Mouse (Mus musculus): ENCODE measurements around the gene Kcnh1.

Kcnh1 gene

DNA sequence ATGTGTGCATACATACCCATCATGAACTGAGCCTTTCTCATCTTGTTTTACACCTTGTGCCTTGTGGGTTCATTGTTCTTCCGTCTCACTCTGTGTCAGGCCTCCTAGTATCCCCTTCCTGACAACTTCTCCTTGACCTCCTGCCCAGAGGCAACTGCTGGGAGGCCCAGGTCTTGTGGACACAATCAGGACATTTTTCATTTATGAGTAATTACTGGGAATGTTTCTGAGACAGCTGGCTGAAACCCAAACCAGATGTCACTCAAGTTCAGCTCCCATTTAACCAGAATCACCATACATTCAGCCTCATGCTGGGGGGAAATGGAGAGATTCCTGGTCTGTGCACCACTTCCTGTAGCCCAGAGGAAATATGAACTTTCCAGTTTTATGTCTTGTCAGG lies 263.9 kb downstream of the Kcnh1 start:
- intact Hi-C loops (cut with DNase I) = no loop called here

- intact Hi-C loops (cut with DNase I) = no loop called here
Observed at GRCm38 (mm10) chr1:192454981-192455380, 264.4 kb downstream of the Kcnh1 start.

- intact Hi-C loops (cut with DNase I) = no loop called here
Observed at GRCm38 (mm10) chr1:192457037-192457436, 266.5 kb downstream of the Kcnh1 start.

- intact Hi-C loops (cut with DNase I) = no loop called here
Observed at GRCm38 (mm10) chr1:192457526-192458206, 267.1 kb downstream of the Kcnh1 start.

- intact Hi-C loops (cut with DNase I) = no loop called here
Observed at GRCm38 (mm10) chr1:192463732-192464131, 273.2 kb downstream of the Kcnh1 start.

DNA sequence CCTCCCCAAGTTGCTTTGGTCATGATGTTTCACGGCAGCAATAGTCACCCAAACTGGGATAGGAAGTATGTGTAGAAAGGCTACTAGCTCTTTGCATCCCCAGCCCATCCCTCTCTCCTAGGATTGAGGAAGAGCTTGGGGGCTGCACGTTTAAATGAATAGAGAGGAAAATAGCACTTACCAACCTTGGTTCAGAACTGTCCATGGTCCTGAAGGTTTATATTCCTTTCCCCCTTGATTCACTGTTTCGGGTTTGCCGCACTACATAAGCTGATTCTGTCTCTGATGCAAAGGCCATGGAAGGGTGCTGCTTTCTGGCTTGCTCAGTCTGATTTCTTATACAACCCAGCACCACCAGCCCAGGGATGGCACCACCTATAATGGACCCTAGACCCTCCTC lies 281.8 kb downstream of the Kcnh1 start:
- intact Hi-C loops (cut with DNase I) = no loop called here

GRCm38 (mm10) chr1:192473134-192473533 lies 282.6 kb downstream of the Kcnh1 start:
- intact Hi-C loops (cut with DNase I) = no loop called here

- intact Hi-C loops (cut with DNase I) = no loop called here
Observed at GRCm38 (mm10) chr1:192476704-192477103, 286.1 kb downstream of the Kcnh1 start.

DNA sequence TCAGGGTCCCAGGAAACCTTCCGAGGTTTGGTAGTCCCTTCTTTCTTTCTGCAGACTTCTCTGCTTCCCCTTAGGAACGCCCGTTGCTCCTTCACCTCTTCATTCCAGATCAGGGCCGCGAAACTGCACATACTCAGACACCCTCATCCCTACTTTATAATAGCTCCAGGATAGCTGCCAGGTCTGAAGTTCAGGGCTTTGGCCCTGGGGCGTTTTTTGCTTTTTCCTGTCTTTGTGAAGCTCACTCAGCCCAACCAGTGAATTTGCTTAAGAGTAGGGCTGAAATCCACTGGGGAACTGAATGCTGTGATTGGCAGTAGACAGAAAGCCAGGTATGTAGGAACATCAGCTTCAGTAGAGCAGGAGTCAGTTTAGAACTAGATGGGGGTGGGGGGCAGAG lies 287.0 kb downstream of the Kcnh1 start:
- intact Hi-C loops (cut with DNase I) = no loop called here

- intact Hi-C loops (cut with DNase I) = no loop called here
Observed at GRCm38 (mm10) chr1:192478176-192478575, 287.6 kb downstream of the Kcnh1 start.

DNA sequence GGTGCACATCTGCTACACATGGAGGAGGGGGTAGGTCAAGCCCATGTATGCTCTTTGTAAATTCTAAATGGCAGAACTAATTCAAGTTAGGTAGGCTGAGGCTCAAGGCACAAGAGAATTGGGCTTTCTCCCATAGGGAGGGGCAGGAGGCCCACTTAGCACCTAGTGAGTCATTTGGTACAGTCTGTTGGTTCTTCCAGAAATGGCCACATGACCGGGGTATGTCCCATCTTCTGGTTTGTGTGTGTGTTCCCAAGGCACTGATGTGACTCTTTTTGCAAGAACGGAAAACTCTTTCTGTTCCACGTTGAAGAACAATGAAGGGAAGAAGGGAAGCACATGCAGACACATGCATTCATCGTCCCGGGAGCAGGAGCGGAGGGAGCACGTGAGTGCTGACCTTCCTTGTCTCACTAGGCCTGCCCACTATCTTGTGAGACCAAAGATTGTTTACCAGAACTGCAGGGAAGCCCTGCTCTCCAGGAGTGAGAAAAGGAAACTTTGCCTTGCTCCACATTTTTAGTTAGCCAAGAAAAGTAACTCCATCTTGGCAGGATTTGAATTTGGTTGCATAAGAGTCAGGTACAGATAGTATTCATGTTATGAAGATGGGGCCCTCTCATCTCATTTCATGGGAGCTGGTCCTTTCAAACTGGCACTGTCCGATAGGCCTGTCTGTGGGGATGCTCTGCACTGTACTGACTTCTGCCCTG lies 289.7 kb downstream of the Kcnh1 start:
- intact Hi-C loops (cut with DNase I) = no loop called here

- intact Hi-C loops (cut with DNase I) = no loop called here
Observed at GRCm38 (mm10) chr1:192481446-192481845, 290.9 kb downstream of the Kcnh1 start.

GRCm38 (mm10) chr1:192485030-192485429 lies 294.5 kb downstream of the Kcnh1 start:
- intact Hi-C loops (cut with DNase I) = no loop called here

- intact Hi-C loops (cut with DNase I) = no loop called here
Observed at GRCm38 (mm10) chr1:192487571-192487970, 297.0 kb downstream of the Kcnh1 start.

- intact Hi-C loops (cut with DNase I) = no loop called here
Observed at GRCm38 (mm10) chr1:192489908-192490825, 299.6 kb downstream of the Kcnh1 start.

DNA sequence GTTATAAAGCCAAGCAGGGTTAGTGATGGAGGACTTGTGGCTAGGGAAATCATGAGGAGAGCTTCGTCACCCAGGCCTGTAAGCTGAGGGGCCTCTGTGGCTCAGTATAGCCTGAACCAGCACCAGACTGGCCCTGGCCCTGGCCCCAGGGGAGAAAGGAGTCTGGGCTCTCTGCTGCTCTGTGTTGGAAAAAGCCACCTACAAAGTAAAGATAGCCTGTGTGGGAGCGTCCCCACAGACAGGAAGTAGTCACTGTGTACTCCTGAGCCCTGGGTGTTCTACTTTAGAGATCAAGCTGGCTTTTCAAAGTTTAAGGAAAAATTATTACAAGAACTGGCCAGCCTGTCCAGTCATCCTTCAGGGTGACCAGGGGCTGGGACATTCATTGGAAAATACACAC lies 306.9 kb downstream of the Kcnh1 start:
- intact Hi-C loops (cut with DNase I) = no loop called here

GRCm38 (mm10) chr1:192502016-192502415 lies 311.4 kb downstream of the Kcnh1 start:
- intact Hi-C loops (cut with DNase I) = no loop called here

GRCm38 (mm10) chr1:192502835-192503234 lies 312.3 kb downstream of the Kcnh1 start:
- intact Hi-C loops (cut with DNase I) = no loop called here

- intact Hi-C loops (cut with DNase I) = no loop called here
Observed at GRCm38 (mm10) chr1:192503651-192504050, 313.1 kb downstream of the Kcnh1 start.

DNA sequence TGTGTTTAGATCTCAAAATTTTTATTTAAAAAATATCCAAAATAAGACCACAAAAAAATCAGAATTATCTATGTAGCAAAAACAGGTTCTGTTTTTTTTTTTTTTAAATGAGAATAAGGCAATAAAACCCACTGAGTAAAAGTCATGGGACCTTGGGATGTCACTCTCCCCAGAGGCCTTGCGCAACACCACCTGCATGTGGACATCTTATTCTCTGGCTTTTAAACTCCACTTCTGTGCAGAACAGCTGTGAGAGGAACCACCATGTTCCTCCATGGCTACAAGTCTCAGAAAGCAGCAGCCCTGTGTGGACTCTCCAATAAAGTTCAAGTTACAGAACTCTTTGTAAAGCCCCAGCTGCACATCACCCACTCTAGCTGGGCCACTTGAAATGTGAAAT lies 322.2 kb downstream of the Kcnh1 start:
- intact Hi-C loops (cut with DNase I) = no loop called here

- intact Hi-C loops (cut with DNase I) = no loop called here
Observed at GRCm38 (mm10) chr1:192515373-192515772, 324.8 kb downstream of the Kcnh1 start.

DNA sequence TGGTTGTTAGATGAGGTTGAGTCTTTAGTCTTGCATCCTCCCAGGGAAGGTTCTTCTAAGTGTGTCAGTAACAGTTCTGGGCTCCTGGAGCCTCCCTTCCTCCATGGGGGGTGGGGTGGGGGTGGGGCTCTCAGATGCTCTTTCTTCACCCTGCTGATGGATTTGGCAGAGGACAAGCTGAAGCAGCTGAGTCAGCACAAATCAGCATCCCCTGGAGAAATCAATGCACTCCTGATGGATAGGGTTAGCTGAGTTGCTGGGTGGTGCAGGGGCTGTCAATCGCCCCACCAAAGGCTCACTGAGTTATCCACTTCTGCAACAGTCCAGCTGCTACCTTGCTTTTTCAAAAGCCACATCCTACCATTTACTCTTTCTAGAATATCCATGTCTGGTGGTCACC lies 329.1 kb downstream of the Kcnh1 start:
- intact Hi-C loops (cut with DNase I) = no loop called here
